Mouse (Mus musculus): ENCODE data around the gene Dync1h1.

GRCm38 (mm10) chr12:110590804-110591259 lies 10.4 kb upstream of the Dync1h1 start:
- TF ChIP-seq USF1 (IDR thresholded peaks at IDR 0.05; ENCODE audit: low read depth): no peak
- no peak for TF ChIP-seq CTCF (IDR thresholded peaks at IDR 0.05; ENCODE audit: control insufficient read depth, insufficient read depth, insufficient read length)
- no peak for TF ChIP-seq CEBPB (IDR thresholded peaks at IDR 0.05; ENCODE audit: low read depth)
- no peak for TF ChIP-seq MAX (IDR thresholded peaks at IDR 0.05)
- TF ChIP-seq FOSL1 (IDR thresholded peaks at IDR 0.05; ENCODE audit: insufficient read depth, low read length, poor library complexity, severe bottlenecking): no peak
- TF ChIP-seq MYOG (IDR thresholded peaks at IDR 0.05; ENCODE audit: control insufficient read depth, extremely low read depth, insufficient read length): no peak
- no peak for TF ChIP-seq MYOD1 (IDR thresholded peaks at IDR 0.05; ENCODE audit: control insufficient read depth, insufficient read length, low read depth)
